Mouse (Mus musculus): Measurements from ENCODE around the gene Dock2.

DNA sequence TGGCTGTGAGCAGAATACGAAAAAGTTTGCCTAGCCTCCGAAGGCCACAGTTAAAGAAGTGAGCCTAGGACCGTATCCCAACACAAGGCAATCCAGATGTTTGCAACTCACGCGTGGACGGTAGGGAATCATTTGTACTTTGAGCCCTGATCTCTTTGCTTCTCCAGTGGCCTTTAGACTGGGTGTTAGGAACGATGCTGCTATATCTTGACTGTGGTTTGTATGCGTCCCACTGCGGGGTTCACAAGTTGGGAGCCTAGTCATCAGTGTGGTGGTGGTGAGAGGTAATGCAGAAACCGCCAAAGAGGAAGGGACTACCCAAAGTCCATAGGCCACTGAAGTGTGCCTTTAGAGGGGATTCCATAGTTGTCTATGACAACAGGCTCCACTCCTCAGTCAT, 251.6 kb downstream of the Dock2 start:
- TF ChIP-seq CTCF (IDR thresholded peaks at IDR 0.05; ENCODE audit: borderline replicate concordance, extremely low read depth, insufficient read depth, insufficient read length) (no peak), POLR2A (IDR thresholded peaks at IDR 0.05; ENCODE audit: borderline replicate concordance, extremely low read depth, insufficient read depth, insufficient read length, poor library complexity, severe bottlenecking) (no peak)
